Mouse (Mus musculus): ENCODE measurements around the gene Trim56.

Gene Trim56

GRCm38 (mm10) chr5:137076191-137076930, 39.6 kb downstream of the Trim56 start:
- DNase-seq (ENCODE audit: low read depth, low spot score), result peak; percentile 71

DNA sequence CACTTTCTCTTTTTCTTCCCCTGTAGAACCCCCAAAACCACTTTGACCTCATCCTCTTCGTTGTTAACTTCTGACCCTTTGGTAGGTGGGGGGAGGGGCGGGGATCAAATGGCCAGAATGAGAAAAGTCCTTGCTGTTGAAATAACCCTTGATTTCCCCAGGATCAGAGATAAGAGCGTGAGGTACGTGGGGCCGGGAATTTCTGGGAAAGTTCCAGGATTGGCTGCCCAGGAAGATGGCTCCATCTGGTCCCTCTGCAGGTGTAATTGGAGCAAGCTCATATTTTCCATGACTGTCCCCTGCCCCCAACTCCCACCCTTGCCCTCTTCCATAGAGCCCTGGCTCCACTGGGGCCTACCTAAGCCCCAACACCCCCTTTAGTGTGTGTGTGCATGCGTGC, 40.3 kb downstream of the Trim56 start:
- DNase-seq (ENCODE audit: low read depth, low spot score), result peak; percentile 66

GRCm38 (mm10) chr5:137074191-137074651, 41.8 kb downstream of the Trim56 start:
- DNase-seq (ENCODE audit: low read depth, low spot score), result peak; percentile 56

DNA sequence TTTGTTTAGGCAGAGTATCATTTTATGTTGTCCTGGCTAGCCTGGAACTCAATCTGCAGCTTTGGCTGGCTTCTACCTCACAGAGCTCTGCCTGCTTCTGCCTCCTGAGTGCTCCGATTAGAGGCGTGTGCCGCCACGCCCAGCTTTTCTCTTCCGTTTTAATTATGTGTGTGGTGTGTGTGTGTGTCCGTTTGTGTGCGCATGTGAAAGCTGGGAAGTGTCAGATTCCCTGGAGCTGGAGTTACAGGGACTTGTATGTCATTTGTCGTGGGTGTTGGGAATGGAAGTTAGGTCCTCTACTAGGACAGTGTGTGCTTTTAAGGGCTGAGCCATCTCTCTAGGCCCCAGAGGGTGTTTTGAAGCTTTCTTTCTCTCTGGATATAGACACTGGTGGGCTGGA, 42.9 kb downstream of the Trim56 start:
- DNase-seq (ENCODE audit: low read depth, low spot score), result no peak

- peak; percentile 87 for DNase-seq (ENCODE audit: low read depth, low spot score)
Observed at GRCm38 (mm10) chr5:137072079-137072960, 43.7 kb downstream of the Trim56 start, which contains the start of gene Serpine1. TSS of gene Serpine1 (minus strand) at chr5:137072268.

DNA sequence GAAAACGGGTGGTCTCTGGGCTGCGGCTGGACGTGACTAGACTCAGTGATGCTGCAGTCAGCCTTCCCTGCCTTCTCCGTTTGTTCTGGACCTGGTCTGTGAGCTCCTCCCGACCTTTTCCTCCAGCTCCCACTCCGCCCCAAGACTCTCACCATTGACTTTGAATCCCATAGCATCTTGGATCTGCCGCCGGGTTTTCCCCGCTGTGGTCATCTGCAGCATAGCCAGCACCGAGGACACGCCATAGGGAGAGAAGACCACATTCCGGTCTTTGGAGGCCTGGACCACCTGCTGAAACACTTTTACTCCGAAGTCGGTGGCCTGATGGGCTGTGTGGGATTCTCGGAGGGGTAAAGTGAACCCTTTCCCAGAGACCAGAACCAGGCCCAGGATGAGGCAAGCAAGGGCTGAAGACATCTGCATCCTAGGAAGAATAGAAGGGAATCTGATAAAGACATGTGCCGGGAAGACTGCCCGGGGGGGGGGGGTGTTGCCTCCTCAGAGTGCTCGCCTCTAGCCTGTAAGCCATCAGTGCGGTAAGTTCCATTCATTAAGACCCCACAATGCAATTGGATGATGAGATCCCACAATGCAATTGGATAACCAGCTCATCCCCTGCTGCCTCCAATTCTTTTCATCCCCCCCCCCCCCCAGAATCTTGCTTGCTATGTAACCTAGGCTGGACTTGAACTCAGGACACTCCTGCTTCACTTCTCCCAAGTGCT, 45.0 kb downstream of the Trim56 start:
- DNase-seq (ENCODE audit: low read depth, low spot score), result no peak

GRCm38 (mm10) chr5:137068711-137069110, 47.3 kb downstream of the Trim56 start:
- no peak for DNase-seq (ENCODE audit: low read depth, low spot score)

DNA sequence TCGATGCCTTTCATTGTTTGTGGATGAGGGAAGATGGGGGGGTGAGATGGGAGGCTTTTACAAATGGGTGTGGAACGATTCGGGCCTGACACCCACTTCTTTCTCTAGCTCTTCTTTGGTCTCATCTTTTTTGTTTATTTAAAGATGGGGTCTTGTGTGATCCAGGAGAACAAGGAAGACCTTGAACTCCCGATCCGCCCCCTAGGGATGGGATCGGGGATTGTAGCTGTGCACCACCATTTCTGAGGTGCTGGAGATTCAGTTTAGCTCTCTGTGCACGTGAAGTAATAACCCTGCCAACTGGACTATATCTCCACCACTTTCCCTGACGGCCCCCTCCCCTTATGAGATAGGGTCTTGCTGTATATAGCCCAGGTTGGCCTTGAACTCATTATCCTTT, 50.1 kb downstream of the Trim56 start:
- no peak for DNase-seq (ENCODE audit: low read depth, low spot score)

DNA sequence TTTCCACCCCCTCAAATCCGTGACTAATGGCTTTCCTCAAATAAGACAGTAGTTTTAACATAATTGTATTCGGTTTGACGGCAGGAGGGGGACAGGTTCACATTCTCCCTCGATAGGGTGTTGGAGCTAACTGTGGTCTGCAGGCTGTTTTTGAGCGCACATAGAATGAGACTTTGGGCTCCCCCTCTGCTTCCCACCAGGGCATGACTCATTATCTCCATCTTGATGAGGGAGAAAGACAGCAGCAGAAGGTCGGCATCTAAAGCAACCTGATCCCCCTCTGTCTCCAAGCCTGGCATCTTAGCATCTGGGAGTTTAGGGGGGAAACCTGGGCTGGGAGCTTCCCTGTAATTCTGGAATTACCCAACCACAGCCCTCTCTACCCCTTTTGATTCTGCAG, 50.6 kb downstream of the Trim56 start:
- DNase-seq (ENCODE audit: low read depth, low spot score), result peak; percentile 53

DNA sequence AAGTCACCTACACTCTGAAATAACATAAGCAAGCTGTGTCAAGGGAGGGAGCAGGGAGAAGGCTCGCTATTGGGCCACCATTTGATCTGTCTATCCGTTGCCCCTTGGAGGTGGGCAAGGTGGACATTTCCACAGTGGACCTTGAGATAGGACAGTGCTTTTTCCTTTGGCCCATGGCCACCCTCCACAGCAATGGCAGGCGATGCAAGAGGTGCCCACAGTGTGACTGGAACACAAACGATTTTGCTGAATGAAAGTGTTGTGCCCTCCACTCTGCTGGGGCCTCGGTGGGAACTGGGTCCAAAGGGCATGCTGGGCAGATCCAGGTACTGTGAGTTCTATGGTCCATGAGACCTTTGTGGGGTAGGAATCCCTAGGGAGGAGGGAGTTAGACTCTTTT, 53.4 kb downstream of the Trim56 start:
- no peak for DNase-seq (ENCODE audit: low read depth, low spot score)

GRCm38 (mm10) chr5:137061809-137062481, 54.1 kb downstream of the Trim56 start:
- DNase-seq (ENCODE audit: low read depth, low spot score), result peak; percentile 91

Measured in brain, adult 2 months (tissue).